Mouse (Mus musculus) heart, adult 9 months (tissue): ENCODE data around the gene Tppp3.
A peak's percentile ranks its signal among the peaks of the same experiment; 100 is the strongest.

ENCODE experiments used
- DNase-seq, 2 experiments: peaks; one replicate each; pipeline ENCODE4 v3.0.0; 2022; ENCODE audit warnings: low spot score in 2 of 2

The Tppp3 gene

GRCm38 (mm10) chr8:105433021-105433420, 38.3 kb downstream of the Tppp3 start:
- no peak for DNase-seq

- DNase-seq: no peak
Measured at GRCm38 (mm10) chr8:105431743-105432515, 39.4 kb downstream of the Tppp3 start.

- DNase-seq: peak in 1 of 2 experiments; percentile 48
Measured at GRCm38 (mm10) chr8:105426878-105427277, 44.4 kb downstream of the Tppp3 start.

GRCm38 (mm10) chr8:105422006-105422405, 49.3 kb downstream of the Tppp3 start:
- no peak for DNase-seq

GRCm38 (mm10) chr8:105419800-105420199, 51.5 kb downstream of the Tppp3 start:
- DNase-seq: no peak

GRCm38 (mm10) chr8:105418992-105419391, 52.3 kb downstream of the Tppp3 start:
- no peak for DNase-seq
